In the genomic region with DNA sequence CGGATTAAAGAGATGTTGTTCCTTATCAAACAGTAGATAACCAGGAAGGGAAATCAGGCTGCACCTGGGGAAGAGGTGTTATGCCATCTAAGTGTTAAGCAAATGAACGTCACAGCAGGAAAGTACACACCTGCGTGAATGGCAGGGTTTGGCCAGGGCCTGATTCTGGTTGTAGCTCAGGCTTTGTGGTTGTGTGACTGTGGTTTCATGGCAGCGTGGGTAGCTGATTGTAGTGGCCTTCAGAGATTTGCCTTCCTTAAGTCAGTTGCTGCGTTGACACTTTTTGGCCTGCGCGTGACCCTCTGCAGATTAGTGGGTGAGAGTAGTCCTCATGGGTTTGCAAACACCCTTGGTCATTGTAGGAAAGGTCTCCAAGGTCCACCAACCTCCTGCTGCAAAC, we compare ENCODE assay signal across 12 mouse cellular contexts.
DNase-seq lines count a peak whose midpoint lies in the region; ATAC-seq lines count a peak whose summit lies in the region.
"Had no signal": no experiment of that assay in that cellular context is flagged by ENCODE, and none has a peak within 500 bp of the region (broad histone marks: within the 10 kb centered on the region; RNA-seq: fewer than 3 reads in every experiment).

No protein-coding gene starts in this region.

- no peak overlapping the region for H3K9ac ChIP-seq in kidney, embryonic 16.5 days (replicated peaks; ENCODE audit: low read length)
- H3K9ac ChIP-seq: embryonic facial prominence, embryonic 12.5 days; forebrain, embryonic 15.5 days; hindbrain, embryonic 15.5 days had no signal

- H3K27me3 ChIP-seq in kidney, embryonic 16.5 days (ENCODE audit: insufficient read depth, low read length): no peaks in the 10 kb centered on the region
- H3K27me3 ChIP-seq: embryonic facial prominence, embryonic 12.5 days; forebrain, embryonic 15.5 days; hindbrain, embryonic 15.5 days had no signal

- H3K4me2 ChIP-seq in kidney, embryonic 16.5 days (replicated peaks; ENCODE audit: low read depth, low read length): no peak overlapping the region; the same call in 1 of the 2 replicates
- H3K4me2 ChIP-seq: embryonic facial prominence, embryonic 12.5 days; forebrain, embryonic 15.5 days; hindbrain, embryonic 15.5 days had no signal

- no peak for ATAC-seq in kidney, embryonic 16.5 days (ENCODE audit: low FRiP score, low TSS enrichment)
- ATAC-seq: forebrain, embryonic 15.5 days had no signal

- H3K4me3 ChIP-seq in kidney, embryonic 16.5 days (ENCODE audit: low read length): no peak overlapping the region
- H3K4me3 ChIP-seq: embryonic facial prominence, embryonic 12.5 days; forebrain, embryonic 15.5 days; hindbrain, embryonic 15.5 days had no signal

- WGBS in kidney, embryonic 16.5 days: 64% methylated on average over 7 of the region's 7 CpGs

- no peaks in the 10 kb centered on the region for H3K36me3 ChIP-seq in kidney, embryonic 16.5 days (ENCODE audit: insufficient read depth, low read length)
- H3K36me3 ChIP-seq: embryonic facial prominence, embryonic 12.5 days; forebrain, embryonic 15.5 days; G1E; hindbrain, embryonic 15.5 days had no signal

- no peaks in the 10 kb centered on the region for H3K9me3 ChIP-seq in kidney, embryonic 16.5 days (ENCODE audit: low read length)
- H3K9me3 ChIP-seq: embryonic facial prominence, embryonic 12.5 days; forebrain, embryonic 15.5 days; hindbrain, embryonic 15.5 days had no signal

- peaks cover 57% of the 10 kb centered on the region for H3K4me1 ChIP-seq in kidney, embryonic 16.5 days (ENCODE audit: insufficient read depth, low read length)

- DNase-seq in B cell, adult 2 months: peak; percentile 12 to 22
- DNase-seq in R1 (ENCODE audit: low read depth, low spot score): peak; percentile 21
- peak; percentile 74 for DNase-seq in lung, postnatal 36 days
- DNase-seq in right cerebral cortex, adult 18-20 months: no peak
- no peak for DNase-seq in urinary bladder, postnatal 25 days (ENCODE audit: low spot score)
- DNase-seq in spleen, postnatal 36 days (ENCODE audit: low spot score in 2 of 2): no peak
- DNase-seq: heart, adult 11 months had no signal

- peak overlapping the region; percentile 87 for H3K27ac ChIP-seq in kidney, embryonic 16.5 days (ENCODE audit: low read length)
- H3K27ac ChIP-seq: forebrain, embryonic 15.5 days; hindbrain, embryonic 15.5 days had no signal

Comparison
In these comparisons a context has a peak if more than half of its experiments do, and no peak if none do; other contexts are left out.
1. DNase-seq: peak in B cell, adult 2 months (2 of 2), R1 (single experiment) and lung, postnatal 36 days (single experiment); none in right cerebral cortex, adult 18-20 months (single experiment), urinary bladder, postnatal 25 days (single experiment) and spleen, postnatal 36 days (0 of 2).